Mouse (Mus musculus) Patski (cell line): ENCODE measurements around the gene Rcor2. TPM values are rescaled to one million over a fixed set of nuclear protein-coding genes. Genes with fewer than 3 reads are reported as not detected.

Source experiments
- ATAC-seq: fragments of 100-300 bp; one replicate; pipeline ENCODE4 v1.8.0; 2021
- CTCF ChIA-PET: fragments of 350-600 bp; sonication (Branson Sonifier 250); formaldehyde crosslinking; loops from one replicate; lab custom pipeline; 2022; ENCODE audit warnings: inconsistent platforms; lab: Charles Lee
- POLR2A ChIA-PET: fragments of 350-600 bp; sonication (Branson Sonifier 250); formaldehyde crosslinking; loops from one replicate; lab custom pipeline; 2022; ENCODE audit warnings: antibody characterized with exemption, inconsistent platforms; lab: Charles Lee
- DNase-seq: peaks from one replicate; pipeline ENCODE4 v3.0.0-alpha.2; 2011; ENCODE audit warnings: low read depth, low spot score
- H3K27me3 ChIP-seq: fragments of 371-371 bp; one replicate; pipeline ENCODE4 v1.5.1; 2021
- CTCF ChIP-seq: fragments of 100-300 bp; IDR thresholded peaks from one replicate; pipeline ENCODE4 v1.5.1; 2021
- in situ Hi-C: fragments of 300-500 bp; cut with MboI; formaldehyde crosslinking; loops from 3 replicates; pipeline ENCODE4 v1.11.1; 2018; ENCODE audit warnings: low pct_unique_long_range_greater_than_20kb, mixed read lengths
- polyA plus RNA-seq: library from polyadenylated mRNA; unstranded; gene quantifications from one replicate; pipeline ENCODE4 v1.2.3, GENCODE M21; 2021

Rcor2 gene
- polyA plus RNA-seq, 1 experiment from 2014 or later: 7.6 TPM

DNA sequence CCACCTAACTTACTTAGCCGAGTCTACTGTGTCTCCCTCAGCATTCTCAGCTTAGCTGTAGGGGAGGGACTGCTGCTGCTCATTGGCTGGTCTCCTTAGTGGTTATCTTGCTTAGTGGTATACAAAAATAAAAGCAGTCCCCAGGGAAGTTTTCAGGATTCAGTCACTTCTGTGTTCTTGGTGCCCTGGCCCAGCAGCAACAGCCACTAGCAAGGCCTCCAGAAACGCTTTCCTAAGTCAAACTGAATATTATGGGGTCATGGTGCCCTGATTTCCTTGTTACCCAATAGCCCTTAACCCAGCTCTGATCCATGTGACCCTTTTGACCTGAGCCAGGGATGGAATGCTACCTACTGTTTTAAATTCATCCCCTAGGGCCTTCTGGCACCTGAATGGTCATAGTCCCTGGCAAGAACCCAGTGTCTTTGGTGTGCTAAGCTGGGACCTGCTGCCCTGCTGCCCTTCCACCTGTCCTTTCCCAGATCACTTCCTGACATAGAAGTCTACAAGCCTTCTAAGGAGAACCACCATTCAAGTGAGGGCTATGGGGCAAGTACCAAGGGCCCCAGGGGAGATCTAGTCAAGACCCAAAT, 42.7 kb downstream of the Rcor2 start:
- DNase-seq (no peak), ATAC-seq (no peak)
- in situ Hi-C loops: no loop called here
- TF ChIP-seq CTCF: no peak
- POLR2A ChIA-PET: no interaction called here
- H3K27me3 ChIP-seq: no peaks in the 10 kb centered on the region
- CTCF ChIA-PET: interaction anchor here (1.4 to 1.7 kb wide), 2 partner anchors 8 to 252 kb away, joined by 3 to 5 read pairs; no protein-coding TSS in a partner anchor

GRCm38 (mm10) chr19:7310704-7311103, 43.6 kb downstream of the Rcor2 start:
- in situ Hi-C loops: no loop called here
- ATAC-seq (peak; percentile 95), DNase-seq (peak; percentile 84)
- TF ChIP-seq CTCF: peak; percentile 19
- ChIA-PET CTCF (interaction anchor here (1.4 kb wide), 1 partner anchor 9 kb away, joined by 5 read pairs; no protein-coding TSS in a partner anchor), POLR2A (interaction anchor here (0.8 kb wide), 1 partner anchor 28 kb away, joined by 3 read pairs; no protein-coding TSS in a partner anchor)
- no peaks in the 10 kb centered on the region for H3K27me3 ChIP-seq

- in situ Hi-C loops: no loop called here
- H3K27me3 ChIP-seq: no peaks in the 10 kb centered on the region
- POLR2A ChIA-PET: interaction anchor here (0.8 kb wide), 1 partner anchor 27 kb away, joined by 3 read pairs; no protein-coding TSS in a partner anchor
- TF ChIP-seq CTCF: no peak
- DNase-seq (no peak), ATAC-seq (no peak)
- CTCF ChIA-PET: interaction anchor here (1.4 kb wide), 1 partner anchor 9 kb away, joined by 5 read pairs; no protein-coding TSS in a partner anchor
Measured at GRCm38 (mm10) chr19:7311306-7311705, 44.2 kb downstream of the Rcor2 start.

DNA sequence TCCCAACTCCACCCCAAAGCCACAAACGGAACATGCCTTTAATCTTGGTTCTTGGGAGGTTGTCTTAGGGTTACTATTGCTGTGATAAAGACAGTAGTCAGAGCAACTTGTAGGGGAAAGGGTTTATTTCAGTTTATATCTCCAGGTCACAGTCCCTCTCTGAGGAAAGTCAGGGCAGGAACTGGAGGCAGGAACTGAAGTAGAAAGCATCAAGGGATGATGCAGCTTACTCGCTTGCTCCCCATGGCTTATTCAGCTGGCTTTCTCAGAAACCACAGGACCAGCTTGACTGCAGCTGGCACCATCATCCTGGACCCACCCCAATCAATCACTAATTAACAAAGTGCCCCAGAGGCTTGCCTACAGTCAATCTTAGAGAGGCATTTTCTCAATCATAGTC, 46.5 kb downstream of the Rcor2 start:
- DNase-seq (no peak), ATAC-seq (no peak)
- in situ Hi-C loops: no loop called here
- CTCF ChIA-PET: no interaction called here
- no peaks in the 10 kb centered on the region for H3K27me3 ChIP-seq
- POLR2A ChIA-PET: interaction anchor here (0.6 kb wide), 1 partner anchor 26 kb away, joined by 3 read pairs; no protein-coding TSS in a partner anchor
- TF ChIP-seq CTCF: no peak

- in situ Hi-C loops: no loop called here
- ChIA-PET CTCF (interaction anchor here (1.9 kb wide), 1 partner anchor 23 kb away, joined by 4 read pairs; no protein-coding TSS in a partner anchor), POLR2A (no interaction called here)
Measured at GRCm38 (mm10) chr19:7314976-7315586, 48.0 kb downstream of the Rcor2 start.

DNA sequence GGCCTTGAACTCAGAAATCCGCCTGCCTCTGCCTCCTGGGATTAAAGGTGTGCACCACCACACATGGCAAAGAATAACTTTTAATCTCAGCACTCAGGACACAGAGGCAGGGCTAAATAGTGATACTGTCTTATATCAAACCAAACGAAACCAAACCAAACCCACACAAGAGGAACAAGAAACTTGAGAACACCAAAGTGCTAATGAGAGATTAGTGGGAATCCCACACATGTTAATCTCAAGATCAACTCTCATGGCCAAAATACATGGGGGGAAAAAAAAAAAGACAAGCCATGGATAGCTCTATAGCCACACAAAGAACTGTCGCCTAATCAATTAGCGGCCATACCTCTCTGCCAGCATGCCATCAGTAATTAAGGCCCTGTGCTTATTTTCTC, 48.5 kb downstream of the Rcor2 start:
- in situ Hi-C loops: no loop called here
- DNase-seq (no peak), ATAC-seq (no peak)
- POLR2A ChIA-PET: interaction anchor here (0.6 to 1.9 kb wide), 3 partner anchors 8 to 216 kb away, joined by 3 to 4 read pairs (median 4); no protein-coding TSS in a partner anchor
- no peaks in the 10 kb centered on the region for H3K27me3 ChIP-seq
- TF ChIP-seq CTCF: no peak
- CTCF ChIA-PET: interaction anchor here (1.9 kb wide), 1 partner anchor 22 kb away, joined by 4 read pairs; no protein-coding TSS in a partner anchor

More at GRCm38 (mm10) chr19:7314976-7315586, 48.0 kb downstream of the Rcor2 start:
- ATAC-seq (no peak), DNase-seq (no peak)
- TF ChIP-seq CTCF: no peak
- no peaks in the 10 kb centered on the region for H3K27me3 ChIP-seq

DNA sequence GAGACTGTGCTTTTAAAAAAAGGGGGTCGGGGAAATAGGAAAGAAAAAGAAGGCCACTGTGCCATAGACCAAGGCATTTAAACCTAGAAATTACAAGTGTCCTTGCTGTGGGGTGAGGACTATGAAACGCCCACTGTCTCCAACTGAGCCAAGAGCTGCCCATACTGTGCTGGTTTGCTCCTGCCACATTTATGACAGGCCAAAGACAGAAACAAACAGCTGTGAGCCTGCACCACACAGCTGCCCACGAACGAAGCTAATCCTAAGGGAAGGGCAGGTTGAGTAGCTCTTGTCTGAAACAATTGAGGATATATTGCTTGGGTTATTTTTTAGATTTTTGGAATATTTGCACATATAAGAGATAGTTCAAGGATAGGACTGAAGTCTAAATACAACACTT, 49.7 kb downstream of the Rcor2 start:
- no peak for TF ChIP-seq CTCF
- ATAC-seq (no peak), DNase-seq (no peak)
- in situ Hi-C loops: no loop called here
- ChIA-PET CTCF (interaction anchor here (1.1 kb wide), 1 partner anchor 28 kb away, joined by 4 read pairs; no protein-coding TSS in a partner anchor), POLR2A (interaction anchor here (1.4 to 1.9 kb wide), 2 partner anchors 10 to 21 kb away, joined by 4 read pairs; no protein-coding TSS in a partner anchor)
- no peaks in the 10 kb centered on the region for H3K27me3 ChIP-seq

- in situ Hi-C loops: no loop called here
- no peak for TF ChIP-seq CTCF
- POLR2A ChIA-PET: no interaction called here
- ATAC-seq (no peak), DNase-seq (no peak)
- CTCF ChIA-PET: no interaction called here
- no peaks in the 10 kb centered on the region for H3K27me3 ChIP-seq
Measured at GRCm38 (mm10) chr19:7317716-7318115, 50.6 kb downstream of the Rcor2 start.

- in situ Hi-C loops: no loop called here
- H3K27me3 ChIP-seq: no peaks in the 10 kb centered on the region
- DNase-seq (no peak), ATAC-seq (peak; percentile 86)
- ChIA-PET CTCF (interaction anchor here (1.6 to 2.6 kb wide), 2 partner anchors 19 to 38 kb away, joined by 4 to 8 read pairs; no protein-coding TSS in a partner anchor), POLR2A (interaction anchor here (0.7 to 1.4 kb wide), 2 partner anchors 18 to 96 kb away, joined by 4 to 9 read pairs; no protein-coding TSS in a partner anchor)
- no peak for TF ChIP-seq CTCF
Measured at GRCm38 (mm10) chr19:7320181-7320580, 53.1 kb downstream of the Rcor2 start.

- ChIA-PET CTCF (interaction anchor here (1.0 to 2.6 kb wide), 3 partner anchors 11 to 39 kb away, joined by 3 to 8 read pairs (median 4); no protein-coding TSS in a partner anchor), POLR2A (interaction anchor here (1.4 kb wide), 1 partner anchor 19 kb away, joined by 3 read pairs; no protein-coding TSS in a partner anchor)
- ATAC-seq: no peak
- no peak for DNase-seq
- no peak for TF ChIP-seq CTCF
- no peaks in the 10 kb centered on the region for H3K27me3 ChIP-seq
- in situ Hi-C loops: no loop called here
Measured at GRCm38 (mm10) chr19:7321391-7321790, 54.3 kb downstream of the Rcor2 start.

Other genes with a start within 250 kb of the Rcor2 start
- gene Fermt3, start 247.9 kb upstream of the Rcor2 start, polyA plus RNA-seq: 0.22 TPM
- gene Stip1, start 227.4 kb upstream of the Rcor2 start, polyA plus RNA-seq: 301 TPM
- 33.9 TPM for gene Macrod1, start 210.5 kb upstream of the Rcor2 start, polyA plus RNA-seq
- 12.6 TPM for gene Flrt1, start 161.6 kb upstream of the Rcor2 start, polyA plus RNA-seq
- gene Otub1, start 61.0 kb upstream of the Rcor2 start, polyA plus RNA-seq: 166 TPM
- 1,740 TPM for gene Cox8a, start 49.7 kb upstream of the Rcor2 start, polyA plus RNA-seq
- gene Naa40, start 26.1 kb upstream of the Rcor2 start, polyA plus RNA-seq: 60.8 TPM
- 76.9 TPM for gene Mark2, start 74.5 kb downstream of the Rcor2 start, polyA plus RNA-seq
- 32.7 TPM for gene Spindoc, start 115.7 kb downstream of the Rcor2 start, polyA plus RNA-seq
- gene 2700081O15Rik, start 150.3 kb downstream of the Rcor2 start, polyA plus RNA-seq: 45.1 TPM
- gene Rtn3, start 216.0 kb downstream of the Rcor2 start, polyA plus RNA-seq: 309 TPM
- gene Atl3, start 226.7 kb downstream of the Rcor2 start, polyA plus RNA-seq: 84.9 TPM